In genomic region chr6:31212694-31213093, GRCm38 (mm10) we compare ENCODE assay signal across 20 mouse cellular contexts.
A peak's percentile ranks its signal among the peaks of the same experiment; 100 is the strongest.
DNase-seq lines count a peak whose midpoint lies in the region; TF ChIP-seq lines count a peak whose summit lies in the region.
"Had no signal": no experiment of that assay in that cellular context is flagged by ENCODE, and none has a peak within 500 bp of the region (broad histone marks: within the 10 kb centered on the region; RNA-seq: fewer than 3 reads in every experiment).

No protein-coding gene starts in this region.

- intact Hi-C loops in left cerebral cortex, adult 2 months (cut with DNase I) = no loop called here

- DNase-seq in cerebellum, adult 9-11 months = peak; percentile 19
- DNase-seq in cerebellum, postnatal 4 days (ENCODE audit: low spot score in 2 of 2) = no peak
- DNase-seq in left cerebral cortex, adult 2 months (ENCODE audit: extremely low spot score in 1 of 2, low spot score in 2 of 2) = no peak
- no peak for DNase-seq in left cerebral cortex, adult 18-20 months (ENCODE audit: low spot score in 2 of 2)
- DNase-seq in induced T-regulatory cell, adult 2 months (ENCODE audit: low read depth) = peak; percentile 34
- DNase-seq in splenic B cell, adult 2 months (ENCODE audit: low read depth, low spot score) = peak; percentile 28
- DNase-seq in lung, postnatal 14 days = no peak
- DNase-seq: adrenal gland, postnatal 14 days; cerebellum, adult 18-20 months; cerebellum, postnatal 14 days; gastrocnemius, postnatal 14 days; heart, postnatal 14 days had no signal

- H3K27ac ChIP-seq in left cerebral cortex, adult 2 months = peak overlapping the region; percentile 42
- H3K27ac ChIP-seq: embryonic facial prominence, embryonic 13.5 days; forebrain, embryonic 12.5 days; heart, embryonic 10.5 days; heart, embryonic 15.5 days; hindbrain, embryonic 13.5 days; hindbrain, postnatal 0 days; intestine, embryonic 15.5 days had no signal

- peak overlapping the region; percentile 87 for H3K4me3 ChIP-seq in left cerebral cortex, adult 2 months
- H3K4me3 ChIP-seq: embryonic facial prominence, embryonic 13.5 days; forebrain, embryonic 12.5 days; heart, embryonic 10.5 days; heart, embryonic 15.5 days; hindbrain, embryonic 13.5 days; intestine, embryonic 15.5 days had no signal

- H3K27me3 ChIP-seq in splenic B cell, adult 2 months (ENCODE audit: control insufficient read depth, insufficient read depth, low read length, poor library complexity, severe bottlenecking) = no peaks in the 10 kb centered on the region

- peaks cover 3% of the 10 kb centered on the region; the same call in 1 of the 2 replicates for H3K36me3 ChIP-seq in splenic B cell, adult 2 months (ENCODE audit: control insufficient read depth, insufficient read depth, low read length, poor library complexity, severe bottlenecking)
- H3K36me3 ChIP-seq: embryonic facial prominence, embryonic 13.5 days; forebrain, embryonic 12.5 days; G1E; heart, embryonic 10.5 days; heart, embryonic 15.5 days; hindbrain, embryonic 13.5 days; intestine, embryonic 15.5 days had no signal

- TF ChIP-seq CTCF in left cerebral cortex, adult 2 months (IDR thresholded peaks at IDR 0.05) = no peak

Comparison
In these comparisons a context has a peak if more than half of its experiments do, and no peak if none do; other contexts are left out.
1. DNase-seq: peak in cerebellum, adult 9-11 months (single experiment), induced T-regulatory cell, adult 2 months (single experiment) and splenic B cell, adult 2 months (single experiment); none in cerebellum, postnatal 4 days (0 of 2), left cerebral cortex, adult 2 months (0 of 2), left cerebral cortex, adult 18-20 months (0 of 2) and lung, postnatal 14 days (single experiment).